Mouse (Mus musculus): ENCODE measurements around the gene Sh2d4b.

Gene Sh2d4b

GRCm38 (mm10) chr14:40830094-40830493 is 63.0 kb downstream of the Sh2d4b start:
- peak; percentile 38 to 58 for DNase-seq

DNA sequence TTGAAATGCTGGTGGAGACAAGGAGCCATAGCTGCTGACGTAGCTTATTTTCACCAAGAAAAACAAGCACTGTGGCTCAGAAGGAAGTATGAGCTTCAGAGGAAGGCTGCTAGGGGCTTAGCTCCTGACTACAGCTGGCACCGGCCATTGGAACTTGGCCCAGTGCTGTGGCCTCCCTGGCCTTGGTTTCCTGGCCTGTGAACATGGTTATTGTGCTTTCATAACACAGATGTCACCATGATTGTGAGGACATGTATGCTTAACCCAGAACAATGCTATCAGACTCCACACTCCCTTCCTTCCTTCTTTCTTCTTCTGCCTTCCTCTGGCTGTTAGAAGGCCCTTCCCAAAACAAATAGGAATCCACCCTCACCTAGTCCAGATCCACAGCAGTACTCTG is 75.0 kb downstream of the Sh2d4b start:
- DNase-seq, result peak; percentile 61 to 73

DNA sequence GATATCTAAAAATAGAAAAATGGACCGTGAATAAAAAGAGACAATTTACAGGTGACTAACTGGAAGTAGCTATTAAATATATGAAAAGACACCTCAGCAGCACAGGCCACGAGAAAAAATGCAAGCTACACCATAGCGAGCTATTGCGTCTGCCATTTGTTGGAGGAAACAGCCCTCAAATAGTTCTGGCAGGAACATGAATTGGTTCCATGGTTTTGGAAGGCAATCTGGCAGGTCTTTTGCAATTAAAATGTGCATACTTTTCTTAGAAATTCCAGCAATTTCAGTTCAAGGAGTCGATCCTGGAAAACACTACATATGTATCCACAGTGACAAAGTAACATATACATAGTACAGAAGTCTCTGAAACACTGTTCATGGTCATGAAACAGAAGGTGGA is 76.4 kb downstream of the Sh2d4b start:
- DNase-seq, result no peak

GRCm38 (mm10) chr14:40791606-40792005 is 101.5 kb downstream of the Sh2d4b start:
- peak; percentile 73 to 74 for DNase-seq

DNA sequence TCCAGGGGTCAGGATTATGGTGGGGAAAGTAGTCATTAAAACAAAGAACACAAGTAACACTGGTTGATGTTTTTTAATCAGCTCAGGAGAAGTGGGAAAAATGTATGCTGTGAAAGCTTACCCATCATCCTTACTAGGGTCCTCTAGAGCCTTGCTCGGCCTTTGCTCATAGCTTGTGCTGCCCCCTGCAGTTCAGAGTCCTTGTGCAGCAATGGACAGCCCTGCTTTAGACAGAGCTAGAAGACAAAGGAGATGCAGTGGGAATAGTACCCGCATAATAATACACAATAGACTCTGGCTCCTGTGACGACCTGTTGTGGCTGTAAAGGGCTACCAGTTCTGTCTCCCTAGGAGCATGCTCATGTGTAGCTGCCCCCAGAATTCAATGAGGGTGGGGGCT is 104.0 kb downstream of the Sh2d4b start:
- DNase-seq, result peak; percentile 74 to 75

GRCm38 (mm10) chr14:40769097-40770090 is 123.7 kb downstream of the Sh2d4b start:
- no peak for DNase-seq

Data from kidney, postnatal 4 days (tissue).